Mouse (Mus musculus) granulocyte monocyte progenitor cell, adult 5-6 weeks (primary cell): ENCODE results near the gene Aplp1. TPM values are rescaled to one million over a fixed set of nuclear protein-coding genes. Genes with fewer than 3 reads are reported as not detected.
"Not testable (repeated sequence)": the region's sequence is repeated elsewhere in the genome, so short reads cannot be mapped to it uniquely, and the experiment has no call there.

Experiments used
- ATAC-seq: replicated peaks from 2 replicates; pipeline ENCODE4 v1.8.0; 2016; ENCODE audit warnings: mild to moderate bottlenecking, moderate TSS enrichment, inconsistent platforms; ENCODE audit not compliant: poor library complexity, severe bottlenecking
- total RNA-seq, 2 experiments: library from RNA; stranded (forward) in 1 of 2; stranded (reverse) in 1 of 2; fragments of 200-712, 200-1000 nt in 1 of 2; fragments of >200 nt in 1 of 2; fragmentation: Nextera tagmentation in 1 of 2; gene quantifications; 2 replicates each; pipeline ENCODE4 v1.2.3; 2014 to 2017

Aplp1 gene
- total RNA-seq (2014; fragmentation: Nextera tagmentation) (not detected in 2 replicates), total RNA-seq (2017) (not detected in 2 replicates)

DNA sequence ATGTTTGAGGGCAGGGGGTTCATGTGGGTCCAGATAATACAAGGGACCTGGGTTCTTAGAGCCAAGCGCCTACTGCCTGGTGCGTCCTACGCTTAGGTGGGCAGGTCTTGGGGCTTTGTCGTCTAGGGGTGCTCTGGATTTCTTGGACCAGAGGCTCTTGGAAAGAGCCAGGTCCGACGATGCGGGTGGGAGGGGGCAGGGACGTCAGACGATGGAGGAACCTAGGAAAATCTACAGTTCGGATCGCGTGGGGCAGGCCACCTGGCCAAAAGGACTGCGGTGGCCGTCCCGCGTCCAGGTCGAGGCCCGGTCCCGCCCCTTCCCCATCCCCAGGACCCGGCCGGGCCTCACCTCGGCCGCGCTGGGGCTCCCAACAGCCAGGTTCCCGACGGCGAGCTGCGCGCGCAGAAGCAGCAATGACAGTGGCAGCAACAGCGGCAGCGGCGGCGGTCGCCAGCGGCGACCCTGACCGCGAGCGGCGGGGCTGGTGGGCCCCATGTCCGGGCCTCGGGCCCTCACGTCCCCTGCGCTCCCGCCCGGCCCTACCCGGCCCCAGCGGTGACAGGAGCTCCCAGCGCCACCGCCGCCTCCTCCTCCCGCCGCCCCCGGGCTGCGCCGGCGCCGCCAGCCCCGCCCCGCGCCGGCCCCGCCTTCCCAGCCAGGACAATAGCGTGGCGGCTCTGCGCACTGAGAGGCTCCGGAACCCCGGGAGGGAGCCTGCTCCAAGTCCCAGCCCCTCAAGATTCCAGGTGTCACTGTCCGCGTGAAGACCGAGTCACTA, at the start of gene Aplp1:
Gene Aplp1 (minus strand): TSS at position 565 of the 781 bp plus-strand sequence.
- peak; percentile 43 for ATAC-seq

GRCm38 (mm10) chr7:30493401-30493931, 48.1 kb upstream of the Aplp1 start, which contains the start of gene Prodh2:
Gene Prodh2 (plus strand): TSS chr7:30493622.
- no peak for ATAC-seq

- ATAC-seq, result peak; percentile 75
Measured at GRCm38 (mm10) chr7:30492765-30493164, 47.4 kb upstream of the Aplp1 start.

DNA sequence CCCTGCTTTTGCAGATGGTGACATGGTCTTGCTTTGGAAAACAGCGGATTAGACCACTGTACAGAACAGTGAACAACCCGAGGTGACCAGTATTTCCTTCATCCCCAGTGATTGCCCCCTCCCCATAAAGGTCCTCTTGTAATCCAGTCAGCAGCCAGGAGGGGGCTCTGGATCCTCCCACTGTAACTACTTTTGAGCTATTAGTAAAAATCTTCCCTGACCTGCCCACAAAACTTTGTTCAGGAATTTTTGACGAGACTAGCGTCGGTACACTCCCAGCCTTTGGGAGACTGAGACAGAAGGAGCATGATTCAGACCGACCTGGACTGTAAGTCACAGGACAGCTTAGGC, 45.6 kb upstream of the Aplp1 start:
- no peak for ATAC-seq

DNA sequence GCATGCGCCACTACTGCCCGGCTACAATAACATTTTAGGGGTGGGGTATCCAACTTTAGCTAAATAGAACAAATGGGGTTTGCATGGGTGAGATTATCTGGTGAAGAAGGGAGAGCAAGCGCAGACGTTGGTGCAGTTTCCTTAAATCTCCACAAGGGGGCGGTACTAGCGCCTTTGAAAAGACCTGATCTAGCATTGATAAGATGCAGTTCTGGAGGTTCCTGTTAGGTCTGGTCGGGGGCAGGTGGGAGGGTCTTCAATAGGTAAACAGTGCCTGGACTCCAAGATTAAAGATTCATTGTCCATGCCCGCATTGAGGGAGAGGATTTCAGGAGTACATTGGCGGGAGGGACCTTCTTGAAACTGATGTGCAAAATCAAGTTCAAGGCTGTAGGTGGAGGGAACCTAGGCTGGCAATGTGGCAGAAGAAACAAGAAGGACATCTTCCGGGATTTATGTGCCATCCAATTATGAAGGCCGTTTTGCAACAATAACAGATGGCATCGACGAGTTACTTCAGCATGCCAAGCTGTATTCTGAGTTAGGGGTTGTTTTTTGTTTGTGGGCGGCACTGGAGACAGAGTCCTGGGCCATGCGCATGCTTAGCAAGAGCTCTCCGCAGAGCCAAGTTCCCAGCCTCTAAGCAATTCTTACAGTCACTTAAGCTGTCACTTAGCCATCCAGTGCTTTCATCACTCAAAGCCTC, 45.1 kb upstream of the Aplp1 start:
- no peak; the same call in 1 of the 2 replicates for ATAC-seq

GRCm38 (mm10) chr7:30484250-30484649, 38.9 kb upstream of the Aplp1 start:
- no peak; the same call in 1 of the 2 replicates for ATAC-seq

- no peak for ATAC-seq
Measured at GRCm38 (mm10) chr7:30477415-30478381, 32.4 kb upstream of the Aplp1 start.

GRCm38 (mm10) chr7:30476136-30476535, 30.8 kb upstream of the Aplp1 start:
- not testable (repeated sequence) for ATAC-seq

GRCm38 (mm10) chr7:30474999-30475398, 29.7 kb upstream of the Aplp1 start:
- ATAC-seq, result no peak

DNA sequence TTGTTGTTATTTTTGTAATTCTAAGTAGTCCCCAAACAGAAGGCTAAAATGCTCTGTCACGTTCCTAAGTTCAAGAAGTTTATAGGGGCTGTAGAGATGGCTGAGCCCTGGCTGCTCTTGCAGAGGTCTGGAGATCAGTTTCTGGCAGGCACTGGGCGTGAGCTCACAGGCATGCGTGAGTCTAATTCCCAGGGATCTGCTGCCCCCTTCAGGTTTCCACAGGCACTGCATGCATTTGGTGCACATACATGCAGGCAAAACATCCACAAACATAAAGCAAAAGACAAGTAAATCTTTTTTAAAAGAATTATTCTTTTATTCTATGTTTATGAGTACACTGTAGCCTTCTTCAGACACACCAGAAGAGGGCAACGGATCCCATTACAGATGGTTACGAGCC, 27.1 kb upstream of the Aplp1 start:
- ATAC-seq, result peak; percentile 89

DNA sequence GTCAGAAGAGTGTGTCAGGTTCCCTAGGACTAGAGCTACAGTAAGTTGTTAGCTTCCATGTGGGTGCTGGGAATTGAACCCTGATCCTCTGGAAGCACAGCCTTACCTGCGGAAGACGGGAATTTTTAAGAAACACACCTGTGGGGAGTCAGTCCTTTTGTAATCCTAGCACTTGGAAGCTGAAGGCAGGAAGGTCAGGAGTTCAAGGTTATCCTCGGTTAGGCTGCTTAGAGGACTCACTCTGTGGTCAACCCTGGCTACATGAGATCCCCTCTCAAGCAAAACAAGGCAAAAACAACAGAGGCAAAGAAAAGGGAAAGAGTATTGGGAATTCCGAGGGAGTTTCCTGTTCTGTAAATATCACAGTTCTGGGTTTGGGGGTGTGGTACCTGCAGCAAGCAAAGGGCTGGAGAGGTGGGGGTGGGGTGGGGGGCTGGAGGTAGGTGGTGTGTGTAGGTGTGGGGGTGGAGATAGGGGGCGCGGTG, 19.5 kb upstream of the Aplp1 start:
- ATAC-seq, result no peak

DNA sequence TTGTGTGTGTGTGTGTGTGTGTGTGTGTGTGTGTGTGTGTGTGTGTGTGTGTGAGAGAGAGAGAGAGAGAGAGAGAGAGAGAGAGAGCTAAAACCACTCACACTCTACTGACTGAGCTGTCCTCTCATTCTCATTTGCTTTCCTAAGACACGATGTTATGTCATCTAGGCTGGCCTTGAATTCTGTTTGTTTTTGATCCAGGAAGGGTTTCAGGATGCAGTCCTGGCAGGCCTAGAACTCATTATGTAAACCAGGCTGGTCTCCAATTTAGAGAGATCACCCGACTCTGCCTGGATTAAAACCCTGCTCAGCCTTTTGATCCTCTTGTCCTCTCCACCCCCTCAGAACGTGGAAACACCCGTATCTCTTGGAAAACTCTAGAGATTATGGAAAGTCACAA, 18.7 kb upstream of the Aplp1 start:
- no peak for ATAC-seq

DNA sequence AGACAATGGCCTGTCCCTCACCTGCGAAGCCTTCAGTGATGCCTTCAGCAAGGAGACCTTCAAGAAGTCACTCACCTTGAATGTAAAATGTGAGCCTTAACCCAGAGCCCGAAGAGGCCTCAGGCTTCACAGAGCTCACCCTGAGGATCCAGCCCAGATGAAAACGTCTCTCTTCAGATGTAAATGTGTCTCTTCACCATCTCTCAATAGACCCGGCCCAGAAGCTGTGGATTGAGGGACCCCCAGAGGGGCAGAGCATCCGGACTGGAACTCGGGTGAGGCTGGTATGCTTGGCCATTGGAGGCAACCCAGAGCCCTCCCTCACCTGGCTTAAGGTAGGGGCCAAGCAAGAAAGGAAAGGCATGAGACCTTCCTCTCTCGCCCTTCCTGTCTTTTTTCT, 18.2 kb upstream of the Aplp1 start:
- no peak for ATAC-seq

GRCm38 (mm10) chr7:30459484-30459883, 14.1 kb upstream of the Aplp1 start:
- no peak for ATAC-seq

DNA sequence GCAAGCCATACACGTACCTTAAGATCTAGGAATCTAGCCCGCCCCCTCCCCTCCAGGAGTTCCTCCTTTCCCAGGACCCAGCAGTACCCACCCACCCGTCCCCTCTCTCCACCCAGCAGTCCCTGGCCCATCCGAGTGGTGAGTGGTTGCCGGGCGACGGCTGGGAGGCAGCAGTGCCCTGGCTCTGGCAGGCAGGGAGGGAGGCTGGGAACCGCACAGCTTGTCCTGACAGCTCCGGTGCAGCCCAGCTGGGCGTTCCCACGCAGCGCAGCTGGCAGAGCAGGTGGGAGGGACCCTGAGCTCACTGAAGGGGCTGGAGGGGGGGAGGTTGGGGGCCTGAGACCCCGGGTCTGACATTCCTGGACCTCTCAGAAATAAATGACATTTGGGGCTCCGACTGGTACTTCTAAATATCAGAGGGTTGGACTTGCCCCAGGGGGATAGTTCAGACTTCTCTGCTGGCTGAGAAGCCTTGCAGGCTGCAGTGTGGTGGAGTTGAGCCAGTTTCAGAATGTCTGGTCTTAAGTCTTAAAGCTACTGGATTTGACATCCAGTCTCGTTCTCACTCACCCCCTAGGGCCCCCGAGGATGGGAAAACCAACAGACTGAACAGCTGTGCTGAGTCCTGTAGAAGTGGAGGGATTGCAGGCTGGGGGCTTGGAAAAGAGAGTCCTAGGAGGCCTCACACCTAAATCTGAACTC, 12.4 kb upstream of the Aplp1 start, which contains the start of the genes Kirrel2 and Nphs1:
Gene Kirrel2 (minus strand): TSS at position 62 of the 702 bp plus-strand sequence.
Gene Nphs1 (plus strand): TSS at position 687 of the 702 bp plus-strand sequence.
- ATAC-seq, result no peak

DNA sequence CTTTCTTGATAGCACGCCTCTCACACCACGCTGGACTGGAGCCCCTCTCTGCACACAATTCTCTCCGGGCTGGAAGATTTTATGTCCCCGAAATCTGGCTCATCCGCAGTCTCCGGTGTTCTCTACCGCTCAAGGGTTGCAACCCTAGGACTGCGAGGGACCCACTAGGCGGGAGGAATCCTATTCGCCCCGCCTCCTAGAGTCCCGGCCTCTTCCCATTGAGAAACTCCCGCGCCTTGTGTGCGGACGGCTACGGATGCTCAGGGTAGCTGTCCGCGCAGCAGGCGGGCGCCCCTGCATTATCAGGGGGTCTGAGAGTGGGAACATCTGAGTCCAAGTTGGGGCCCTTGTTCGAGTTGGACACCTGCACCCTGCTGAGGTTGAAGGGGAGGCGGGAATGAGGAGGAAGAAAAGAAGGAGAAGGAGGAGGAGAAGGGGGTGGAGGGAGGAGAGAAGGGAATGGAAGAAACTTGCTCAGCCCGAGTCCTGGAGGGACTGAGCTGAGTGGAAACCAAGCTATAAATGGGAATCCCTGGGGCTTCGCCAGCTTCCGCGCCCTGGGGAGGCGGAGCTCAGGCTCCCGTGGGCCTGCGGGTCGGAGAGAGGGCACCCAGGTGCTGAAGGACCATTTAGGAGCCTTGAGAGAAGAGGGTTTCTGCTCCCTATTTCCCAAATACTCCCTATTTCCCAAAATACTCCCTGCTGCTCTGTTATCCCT, 11.7 kb upstream of the Aplp1 start:
- ATAC-seq, result no peak

- ATAC-seq, result no peak
Measured at GRCm38 (mm10) chr7:30456487-30456886, 11.2 kb upstream of the Aplp1 start.

GRCm38 (mm10) chr7:30454259-30454658, 8.9 kb upstream of the Aplp1 start:
- ATAC-seq, result peak; percentile 64

- peak; percentile 78 for ATAC-seq
Measured at GRCm38 (mm10) chr7:30453766-30454165, 8.4 kb upstream of the Aplp1 start.
